Mouse (Mus musculus): ENCODE measurements around the gene Cdpf1. TPM values are rescaled to one million over a fixed set of nuclear protein-coding genes. Genes with fewer than 3 reads are reported as not detected.

Cdpf1 gene
- polyA plus RNA-seq, 1 experiment from 2014 or later, result 43.1 TPM

GRCm38 (mm10) chr15:85813428-85813827 is 1.9 kb upstream of the Cdpf1 start:
- no peaks in the 10 kb centered on the region for H3K36me3 ChIP-seq (ENCODE audit: control insufficient read depth, insufficient read depth, low read length)
- DNase-seq (ENCODE audit: low spot score), result no peak
- WGBS, result 54% methylated on average over 10 of the region's 10 CpGs
- 0 out of 2 replicates have a peak overlapping the region, but pooled peaks have one; percentile 22 for H3K9ac ChIP-seq (ENCODE audit: low read depth, low read length)
- H3K9me3 ChIP-seq (ENCODE audit: control insufficient read depth, low read length), result no peaks in the 10 kb centered on the region; the same call in 1 of the 2 replicates
- no peak for ATAC-seq (replicated peaks; ENCODE audit: low FRiP score)
- H3K4me1 ChIP-seq (replicated peaks; ENCODE audit: control insufficient read depth, insufficient read depth, low read length), result peaks cover 14% of the 10 kb centered on the region
- no peaks in the 10 kb centered on the region for H3K27me3 ChIP-seq (replicated peaks; ENCODE audit: control insufficient read depth, insufficient read depth, low read length)
- H3K4me2 ChIP-seq, result peak overlapping the region; percentile 16; the same call in 1 of the 2 replicates
- no peak overlapping the region for H3K4me3 ChIP-seq (ENCODE audit: low read depth, low read length)
- H3K27ac ChIP-seq (ENCODE audit: low read depth, low read length), result no peak overlapping the region

GRCm38 (mm10) chr15:85810806-85811521 is 533 bp downstream of the Cdpf1 start:
- DNase-seq (ENCODE audit: low spot score) (peak; percentile 44), ATAC-seq (replicated peaks; ENCODE audit: low FRiP score) (peak; percentile 84)
- peak overlapping the region; percentile 67 for H3K4me2 ChIP-seq
- no peaks in the 10 kb centered on the region for H3K36me3 ChIP-seq (ENCODE audit: control insufficient read depth, insufficient read depth, low read length)
- H3K27me3 ChIP-seq (replicated peaks; ENCODE audit: control insufficient read depth, insufficient read depth, low read length), result no peaks in the 10 kb centered on the region
- WGBS, result 4% methylated on average over 36 of the region's 36 CpGs
- H3K9ac ChIP-seq (ENCODE audit: low read depth, low read length), result peak overlapping the region; percentile 89
- peak overlapping the region; percentile 86 for H3K27ac ChIP-seq (ENCODE audit: low read depth, low read length)
- no peaks in the 10 kb centered on the region for H3K9me3 ChIP-seq (ENCODE audit: control insufficient read depth, low read length)
- peak overlapping the region; percentile 85 for H3K4me3 ChIP-seq (ENCODE audit: low read depth, low read length)
- H3K4me1 ChIP-seq (replicated peaks; ENCODE audit: control insufficient read depth, insufficient read depth, low read length), result peaks cover 14% of the 10 kb centered on the region

- no peak for ATAC-seq (replicated peaks; ENCODE audit: low FRiP score)
These were observed 1.1 kb downstream of the Cdpf1 start for GRCm38 (mm10) chr15:85810462-85810805.

GRCm38 (mm10) chr15:85809091-85809490 is 2.4 kb downstream of the Cdpf1 start:
- H3K4me3 ChIP-seq (ENCODE audit: low read depth, low read length), result no peak overlapping the region
- H3K4me1 ChIP-seq (replicated peaks; ENCODE audit: control insufficient read depth, insufficient read depth, low read length), result peaks cover 14% of the 10 kb centered on the region
- 82% methylated on average over 12 of the region's 12 CpGs for WGBS
- no peak overlapping the region for H3K4me2 ChIP-seq
- no peaks in the 10 kb centered on the region for H3K27me3 ChIP-seq (replicated peaks; ENCODE audit: control insufficient read depth, insufficient read depth, low read length)
- H3K9me3 ChIP-seq (ENCODE audit: control insufficient read depth, low read length), result no peaks in the 10 kb centered on the region
- no peak overlapping the region for H3K9ac ChIP-seq (ENCODE audit: low read depth, low read length)
- DNase-seq (ENCODE audit: low spot score) (no peak), ATAC-seq (replicated peaks; ENCODE audit: low FRiP score) (no peak)
- no peak overlapping the region for H3K27ac ChIP-seq (ENCODE audit: low read depth, low read length)
- H3K36me3 ChIP-seq (ENCODE audit: control insufficient read depth, insufficient read depth, low read length), result no peaks in the 10 kb centered on the region

More at GRCm38 (mm10) chr15:85810462-85810805, 1.1 kb downstream of the Cdpf1 start:
- Histone ChIP-seq H3K4me1 (replicated peaks; ENCODE audit: control insufficient read depth, insufficient read depth, low read length) (peaks cover 14% of the 10 kb centered on the region), H3K4me3 (ENCODE audit: low read depth, low read length) (peak overlapping the region; percentile 85), H3K36me3 (ENCODE audit: control insufficient read depth, insufficient read depth, low read length) (no peaks in the 10 kb centered on the region), H3K9ac (ENCODE audit: low read depth, low read length) (0 out of 2 replicates have a peak overlapping the region, but pooled peaks have one; percentile 89), H3K27ac (ENCODE audit: low read depth, low read length) (peak overlapping the region; percentile 37; the same call in 1 of the 2 replicates), H3K4me2 (peak overlapping the region; percentile 67), H3K27me3 (replicated peaks; ENCODE audit: control insufficient read depth, insufficient read depth, low read length) (no peaks in the 10 kb centered on the region), H3K9me3 (ENCODE audit: control insufficient read depth, low read length) (no peaks in the 10 kb centered on the region)
- WGBS, result 80% methylated on average over 5 of the region's 5 CpGs
- DNase-seq (ENCODE audit: low spot score), result no peak

GRCm38 (mm10) chr15:85808434-85808833 is 3.1 kb downstream of the Cdpf1 start:
- Histone ChIP-seq H3K27ac (ENCODE audit: low read depth, low read length) (no peak overlapping the region), H3K4me1 (replicated peaks; ENCODE audit: control insufficient read depth, insufficient read depth, low read length) (peaks cover 12% of the 10 kb centered on the region), H3K27me3 (replicated peaks; ENCODE audit: control insufficient read depth, insufficient read depth, low read length) (no peaks in the 10 kb centered on the region), H3K4me3 (ENCODE audit: low read depth, low read length) (no peak overlapping the region), H3K9ac (ENCODE audit: low read depth, low read length) (no peak overlapping the region), H3K4me2 (no peak overlapping the region), H3K9me3 (ENCODE audit: control insufficient read depth, low read length) (no peaks in the 10 kb centered on the region), H3K36me3 (ENCODE audit: control insufficient read depth, insufficient read depth, low read length) (no peaks in the 10 kb centered on the region)
- ATAC-seq (replicated peaks; ENCODE audit: low FRiP score) (no peak), DNase-seq (ENCODE audit: low spot score) (no peak)
- 67% methylated on average over 8 of the region's 8 CpGs for WGBS

- no peaks in the 10 kb centered on the region for H3K9me3 ChIP-seq (ENCODE audit: control insufficient read depth, low read length)
- no peak overlapping the region for H3K4me3 ChIP-seq (ENCODE audit: low read depth, low read length)
- DNase-seq (ENCODE audit: low spot score), result no peak
- no peaks in the 10 kb centered on the region for H3K27me3 ChIP-seq (replicated peaks; ENCODE audit: control insufficient read depth, insufficient read depth, low read length)
- no peak overlapping the region for H3K27ac ChIP-seq (ENCODE audit: low read depth, low read length)
- no peak overlapping the region for H3K9ac ChIP-seq (ENCODE audit: low read depth, low read length)
- ATAC-seq (replicated peaks; ENCODE audit: low FRiP score), result no peak
- WGBS, result 76% methylated on average over 6 of the region's 6 CpGs
- no peak overlapping the region for H3K4me2 ChIP-seq
- H3K4me1 ChIP-seq (replicated peaks; ENCODE audit: control insufficient read depth, insufficient read depth, low read length), result peaks cover 9% of the 10 kb centered on the region
- H3K36me3 ChIP-seq (ENCODE audit: control insufficient read depth, insufficient read depth, low read length), result no peaks in the 10 kb centered on the region
These were observed 3.5 kb downstream of the Cdpf1 start for GRCm38 (mm10) chr15:85808031-85808430.

GRCm38 (mm10) chr15:85807404-85807803 is 4.1 kb downstream of the Cdpf1 start:
- Histone ChIP-seq H3K9ac (ENCODE audit: low read depth, low read length) (no peak overlapping the region), H3K4me2 (no peak overlapping the region), H3K4me1 (replicated peaks; ENCODE audit: control insufficient read depth, insufficient read depth, low read length) (peaks cover 9% of the 10 kb centered on the region), H3K27me3 (replicated peaks; ENCODE audit: control insufficient read depth, insufficient read depth, low read length) (no peaks in the 10 kb centered on the region), H3K36me3 (ENCODE audit: control insufficient read depth, insufficient read depth, low read length) (no peaks in the 10 kb centered on the region), H3K4me3 (ENCODE audit: low read depth, low read length) (no peak overlapping the region), H3K9me3 (ENCODE audit: control insufficient read depth, low read length) (no peaks in the 10 kb centered on the region), H3K27ac (ENCODE audit: low read depth, low read length) (no peak overlapping the region)
- WGBS, result 81% methylated on average over 4 of the region's 4 CpGs
- ATAC-seq (replicated peaks; ENCODE audit: low FRiP score) (no peak), DNase-seq (ENCODE audit: low spot score) (no peak)

GRCm38 (mm10) chr15:85806886-85807285 is 4.6 kb downstream of the Cdpf1 start:
- WGBS, result 70% methylated on average over 4 of the region's 4 CpGs
- DNase-seq (ENCODE audit: low spot score), result no peak
- Histone ChIP-seq H3K36me3 (ENCODE audit: control insufficient read depth, insufficient read depth, low read length) (no peaks in the 10 kb centered on the region), H3K4me1 (replicated peaks; ENCODE audit: control insufficient read depth, insufficient read depth, low read length) (peaks cover 9% of the 10 kb centered on the region), H3K9me3 (ENCODE audit: control insufficient read depth, low read length) (no peaks in the 10 kb centered on the region), H3K27ac (ENCODE audit: low read depth, low read length) (no peak overlapping the region), H3K4me3 (ENCODE audit: low read depth, low read length) (no peak overlapping the region), H3K4me2 (no peak overlapping the region), H3K9ac (ENCODE audit: low read depth, low read length) (no peak overlapping the region), H3K27me3 (replicated peaks; ENCODE audit: control insufficient read depth, insufficient read depth, low read length) (no peaks in the 10 kb centered on the region)
- no peak for ATAC-seq (replicated peaks; ENCODE audit: low FRiP score)

- no peak overlapping the region for H3K4me3 ChIP-seq (ENCODE audit: low read depth, low read length)
- H3K9ac ChIP-seq (ENCODE audit: low read depth, low read length), result no peak overlapping the region
- H3K9me3 ChIP-seq (ENCODE audit: control insufficient read depth, low read length), result no peaks in the 10 kb centered on the region
- no peaks in the 10 kb centered on the region for H3K4me1 ChIP-seq (replicated peaks; ENCODE audit: control insufficient read depth, insufficient read depth, low read length)
- no peaks in the 10 kb centered on the region for H3K27me3 ChIP-seq (replicated peaks; ENCODE audit: control insufficient read depth, insufficient read depth, low read length)
- H3K36me3 ChIP-seq (ENCODE audit: control insufficient read depth, insufficient read depth, low read length), result no peaks in the 10 kb centered on the region
- ATAC-seq (replicated peaks; ENCODE audit: low FRiP score) (no peak), DNase-seq (ENCODE audit: low spot score) (no peak)
- H3K4me2 ChIP-seq, result no peak overlapping the region
- 63% methylated on average over 2 of the region's 2 CpGs for WGBS
- no peak overlapping the region for H3K27ac ChIP-seq (ENCODE audit: low read depth, low read length)
These were observed 8.6 kb downstream of the Cdpf1 start for GRCm38 (mm10) chr15:85802931-85803330.
